Mouse (Mus musculus): ENCODE results near the gene Btbd35f18. TPM values are rescaled to one million over a fixed set of nuclear protein-coding genes. Genes with fewer than 3 reads are reported as not detected.
"Not testable (repeated sequence)": the region's sequence is repeated elsewhere in the genome, so short reads cannot be mapped to it uniquely, and the experiment has no call there.

Gene Btbd35f18
- not detected for polyA plus RNA-seq (2017; shearing (Covaris generic))

GRCm38 (mm10) chrX:3699933-3700332, at the start of gene Btbd35f18:
Btbd35f18 (plus strand) TSS chrX:3700233.
- not testable (repeated sequence) for ATAC-seq

Other genes starting within 250 kb of the Btbd35f18 start
- not detected for gene Btbd35f10, start 52.7 kb downstream of the Btbd35f18 start, polyA plus RNA-seq (2017; shearing (Covaris generic))

Data from activated CD4-positive, CD25-positive, alpha-beta regulatory T cell, adult 4 months (primary cell).